Mouse (Mus musculus) duodenum, adult 2 months (tissue): Measurements from ENCODE around the gene Trim43a. TPM values are rescaled to one million over a fixed set of nuclear protein-coding genes. Genes with fewer than 3 reads are reported as not detected.

Experiments
- polyA plus RNA-seq: library from polyadenylated mRNA; depleted of rRNA; stranded (reverse); fragments of >200 nt; gene quantifications from 2 replicates; pipeline ENCODE4 v1.2.3, GENCODE M21; 2012; ENCODE audit warnings: low replicate concordance; rRNA removed

The Trim43a gene
- polyA plus RNA-seq: not detected in 2 replicates

GRCm38 (mm10) chr9:88580591-88580990, at the start of gene Trim43a:
Trim43a (plus strand) TSS chr9:88580891.

GRCm38 (mm10) chr9:88547851-88548613, 32.7 kb upstream of the Trim43a start, which contains the start of gene Zfp949:
Zfp949 (plus strand) TSS chr9:88548020.

Other genes starting within 250 kb of the Trim43a start
- 6.7 and 7.4 TPM in 2 replicates for gene Snx14, start 141.9 kb upstream of the Trim43a start, polyA plus RNA-seq
- 0.44 TPM in 1 of 2 replicates, not detected in the other for gene Gm20537, start 124.3 kb upstream of the Trim43a start, polyA plus RNA-seq
- gene Syncrip, start 98.3 kb upstream of the Trim43a start, polyA plus RNA-seq: 1.2 and 1.8 TPM in 2 replicates
- 1.1 and 1.3 TPM in 2 replicates for gene Zfp949, start 32.9 kb upstream of the Trim43a start, polyA plus RNA-seq
- 3.0 and 7.4 TPM in 2 replicates for gene Mthfsl, start 139.4 kb downstream of the Trim43a start, polyA plus RNA-seq
- 0.65 and 0.93 TPM in 2 replicates for gene Bcl2a1d, start 151.0 kb downstream of the Trim43a start, polyA plus RNA-seq